Mouse (Mus musculus) G1E (cell line): ENCODE measurements around the gene Irf3.

Experiments used
- CTCF ChIP-seq: IDR thresholded peaks from 2 replicates; pipeline ENCODE4 v1.5.1; 2012; ENCODE audit warnings: low read depth, low read length, inconsistent platforms, mixed read lengths
- GATA1 ChIP-seq: IDR thresholded peaks from 2 replicates; pipeline ENCODE4 v1.6.1; 2012; ENCODE audit warnings: borderline replicate concordance, low read length, inconsistent platforms, mixed read lengths
- POLR2AphosphoS5 ChIP-seq: IDR thresholded peaks from 2 replicates; pipeline ENCODE4 v1.6.1; 2012; ENCODE audit warnings: low read depth, low read length, inconsistent platforms; ENCODE audit not compliant: insufficient replicate concordance
- TAL1 ChIP-seq: conservative IDR thresholded peaks from 2 replicates; pipeline ENCODE4 v1.6.1; 2012; ENCODE audit warnings: low read depth, low read length, inconsistent platforms, mixed read lengths

GRCm38 (mm10) chr7:44959281-44959680 is 38.2 kb upstream of the Irf3 start:
- TF ChIP-seq CTCF = no peak
- no peak for TF ChIP-seq GATA1
- no peak for TF ChIP-seq POLR2AphosphoS5
- TF ChIP-seq TAL1 = no peak
